Mouse (Mus musculus) testis, adult 2 months (tissue): ENCODE measurements around the gene Osmr.

Source experiments
- CTCF ChIP-seq: fragments of 200-500 bp; IDR thresholded peaks from 2 replicates; pipeline ENCODE4 v1.5.1; 2012; ENCODE audit warnings: low read depth, mild to moderate bottlenecking, inconsistent platforms, low read length, moderate library complexity; ENCODE audit not compliant: control insufficient read depth, insufficient read depth, insufficient replicate concordance
- POLR2A ChIP-seq: fragments of 200-500 bp; IDR thresholded peaks from 2 replicates; pipeline ENCODE4 v1.6.1; 2012; ENCODE audit warnings: low read depth, mild to moderate bottlenecking, inconsistent platforms, low read length, moderate library complexity; ENCODE audit not compliant: control insufficient read depth

GRCm38 (mm10) chr15:6787236-6787635, 87.5 kb downstream of the Osmr start:
- TF ChIP-seq CTCF (no peak), POLR2A (no peak)
